Mouse (Mus musculus) MEL (cell line): ENCODE measurements at regions not wholly inside any gene's neighbourhood (a gene's known extent, or its start where the extent isn't known, plus 50 kb on each side); places are given as distances from the start of the nearest gene placed in this dataset.

Experiments used
- DNase-seq: peaks from one replicate; pipeline ENCODE4 v3.0.0; 2011; ENCODE audit warnings: low read depth, low spot score
- H3K27ac ChIP-seq: 2 replicates; pipeline ENCODE4 v1.5.1; 2012; ENCODE audit warnings: low read depth, mild to moderate bottlenecking, control low read depth, low read length, moderate library complexity; ENCODE audit not compliant: control insufficient read depth
- H3K27me3 ChIP-seq, 2 experiments: fragments of 150-350 bp in 1 of 2; sonication (generic) in 1 of 2; 2 replicates each; pipeline ENCODE4 v1.6.1; 2012; ENCODE audit warnings: low read length in 2 of 2, mild to moderate bottlenecking in 2 of 2, improper control_type of control experiment in 1 of 2, moderate library complexity in 1 of 2; ENCODE audit not compliant: insufficient read depth in 2 of 2, control insufficient read depth in 1 of 2
- H3K36me3 ChIP-seq, 2 experiments: 2 replicates each; pipeline ENCODE4 v1.6.1; 2012 to 2014; ENCODE audit warnings: low read length in 2 of 2, improper control_type of control experiment in 1 of 2, inconsistent platforms in 1 of 2, mild to moderate bottlenecking in 1 of 2; ENCODE audit not compliant: insufficient read depth in 2 of 2, control insufficient read depth in 1 of 2
- H3K4me1 ChIP-seq, 2 experiments: fragments of 150-350 bp in 1 of 2; sonication (generic) in 1 of 2; 2 replicates each; pipeline ENCODE4 v1.6.1; 2012; ENCODE audit warnings: low read length in 2 of 2, improper control_type of control experiment in 1 of 2, mild to moderate bottlenecking in 1 of 2; ENCODE audit not compliant: insufficient read depth in 2 of 2, control insufficient read depth in 1 of 2
- H3K4me3 ChIP-seq, 2 experiments: fragments of 150-350 bp in 1 of 2; sonication (generic) in 1 of 2; 2 replicates each; pipeline ENCODE4 v1.5.1; 2012; ENCODE audit warnings: low read depth in 2 of 2, low read length in 2 of 2, mild to moderate bottlenecking in 2 of 2, moderate library complexity in 2 of 2, control low read depth in 1 of 2, improper control_type of control experiment in 1 of 2; ENCODE audit not compliant: control insufficient read depth in 1 of 2, insufficient read depth in 1 of 2
- H3K79me2 ChIP-seq: 2 replicates; pipeline ENCODE4 v1.6.1; 2012; ENCODE audit warnings: mild to moderate bottlenecking, low read length, moderate library complexity; ENCODE audit not compliant: control insufficient read depth, poor library complexity, insufficient read depth
- H3K9ac ChIP-seq: 2 replicates; pipeline ENCODE4 v1.6.1; 2012; ENCODE audit warnings: low read depth, mild to moderate bottlenecking, control low read depth, low read length, moderate library complexity; ENCODE audit not compliant: control insufficient read depth, poor library complexity, severe bottlenecking
- H3K9me3 ChIP-seq: fragments of 150-350 bp; sonication (generic); replicated peaks from 2 replicates; pipeline ENCODE4 v1.6.1; 2012; ENCODE audit warnings: mild to moderate bottlenecking, low read length, improper control_type of control experiment, moderate library complexity; ENCODE audit not compliant: insufficient read depth
- BHLHE40 ChIP-seq: IDR thresholded peaks from 2 replicates; pipeline ENCODE4 v1.6.1; 2012; ENCODE audit warnings: low read depth, mild to moderate bottlenecking, inconsistent platforms, low read length, improper control_type of control experiment, borderline replicate concordance
- CHD1 ChIP-seq: IDR thresholded peaks from 2 replicates; pipeline ENCODE4 v1.6.1; 2012; ENCODE audit warnings: low read depth, mild to moderate bottlenecking, inconsistent platforms, low read length, improper control_type of control experiment
- CTCF ChIP-seq, 3 experiments: IDR thresholded peaks in 2 of 3; conservative IDR thresholded peaks in 1 of 3; 2 replicates each; pipeline ENCODE4 v1.5.1; 2011 to 2012; ENCODE audit warnings: low read length in 3 of 3, low read depth in 2 of 3, mild to moderate bottlenecking in 2 of 3, improper control_type of control experiment in 1 of 3, inconsistent platforms in 1 of 3, mixed read lengths in 1 of 3, moderate library complexity in 1 of 3; ENCODE audit not compliant: control insufficient read depth in 1 of 3, insufficient read depth in 1 of 3, poor library complexity in 1 of 3, severe bottlenecking in 1 of 3
- E2F4 ChIP-seq: IDR thresholded peaks from 2 replicates; pipeline ENCODE4 v1.6.1; 2011; ENCODE audit warnings: low read depth, low read length, improper control_type of control experiment, borderline replicate concordance
- ELF1 ChIP-seq: IDR thresholded peaks from 2 replicates; pipeline ENCODE4 v1.6.1; 2014; ENCODE audit warnings: low read depth, mild to moderate bottlenecking, inconsistent platforms, low read length, improper control_type of control experiment, moderate library complexity
- EP300 ChIP-seq, 2 experiments: IDR thresholded peaks; 2 replicates each; pipeline ENCODE4 v1.6.1; 2011; ENCODE audit warnings: improper control_type of control experiment in 2 of 2, low read length in 2 of 2, low read depth in 1 of 2, mild to moderate bottlenecking in 1 of 2
- ETS1 ChIP-seq: IDR thresholded peaks from 2 replicates; pipeline ENCODE4 v1.6.1; 2012; ENCODE audit warnings: low read depth, mild to moderate bottlenecking, inconsistent platforms, low read length, improper control_type of control experiment, moderate library complexity
- MAFK ChIP-seq: IDR thresholded peaks from 2 replicates; pipeline ENCODE4 v1.6.1; 2011; ENCODE audit warnings: low read depth, mild to moderate bottlenecking, low read length, improper control_type of control experiment, borderline replicate concordance
- MAZ ChIP-seq: IDR thresholded peaks from 2 replicates; pipeline ENCODE4 v1.6.1; 2012; ENCODE audit warnings: low read depth, mild to moderate bottlenecking, inconsistent platforms, low read length, improper control_type of control experiment
- MEF2A ChIP-seq: IDR thresholded peaks from 2 replicates; pipeline ENCODE4 v1.6.1; 2014; ENCODE audit warnings: low read depth, mild to moderate bottlenecking, inconsistent platforms, low read length, improper control_type of control experiment; ENCODE audit not compliant: poor library complexity, insufficient replicate concordance, severe bottlenecking; ENCODE audit errors: extremely low read depth
- NELFE ChIP-seq: IDR thresholded peaks from 2 replicates; pipeline ENCODE4 v1.6.1; 2011; ENCODE audit warnings: low read depth, low read length, improper control_type of control experiment
- NRF1 ChIP-seq: IDR thresholded peaks from 2 replicates; pipeline ENCODE4 v1.6.1; 2014; ENCODE audit warnings: low read depth, mild to moderate bottlenecking, inconsistent platforms, low read length, improper control_type of control experiment, moderate library complexity; ENCODE audit not compliant: poor library complexity, insufficient read depth, severe bottlenecking
- POLR2A ChIP-seq, 2 experiments: IDR thresholded peaks; 2 replicates each; pipeline ENCODE4 v1.6.1; 2011 to 2012; ENCODE audit warnings: low read length in 2 of 2, mild to moderate bottlenecking in 2 of 2, control low read depth in 1 of 2, improper control_type of control experiment in 1 of 2, low read depth in 1 of 2, moderate library complexity in 1 of 2; ENCODE audit not compliant: control insufficient read depth in 1 of 2, insufficient read depth in 1 of 2, poor library complexity in 1 of 2
- POLR2AphosphoS5 ChIP-seq: IDR thresholded peaks from 2 replicates; pipeline ENCODE4 v1.6.1; 2012; ENCODE audit warnings: low read depth, borderline replicate concordance, mild to moderate bottlenecking, inconsistent platforms, low read length, moderate library complexity, mixed read lengths
- RAD21 ChIP-seq: IDR thresholded peaks from 2 replicates; pipeline ENCODE4 v1.6.1; 2011; ENCODE audit warnings: mild to moderate bottlenecking, low read depth, low read length, improper control_type of control experiment
- SIN3A ChIP-seq: IDR thresholded peaks from 2 replicates; pipeline ENCODE4 v1.6.1; 2012; ENCODE audit warnings: low read length, improper control_type of control experiment, inconsistent platforms
- SMC3 ChIP-seq: IDR thresholded peaks from 2 replicates; pipeline ENCODE4 v1.6.1; 2011; ENCODE audit warnings: low read depth, low read length, improper control_type of control experiment
- TAL1 ChIP-seq: IDR thresholded peaks from 2 replicates; pipeline ENCODE4 v1.6.1; 2012; ENCODE audit warnings: mild to moderate bottlenecking, inconsistent platforms, low read length, moderate library complexity, mixed read lengths
- USF1 ChIP-seq: IDR thresholded peaks from 2 replicates; pipeline ENCODE4 v1.6.1; 2014; ENCODE audit warnings: low read depth, mild to moderate bottlenecking, inconsistent platforms, low read length, improper control_type of control experiment, moderate library complexity
- USF2 ChIP-seq, 2 experiments: IDR thresholded peaks; 2 replicates each; pipeline ENCODE4 v1.6.1; 2011 to 2012; ENCODE audit warnings: improper control_type of control experiment in 2 of 2, low read length in 2 of 2, borderline replicate concordance in 1 of 2, inconsistent platforms in 1 of 2, low read depth in 1 of 2, mild to moderate bottlenecking in 1 of 2; ENCODE audit not compliant: insufficient read depth in 1 of 2
- ZC3H11A ChIP-seq: IDR thresholded peaks from 2 replicates; pipeline ENCODE4 v1.6.1; 2012; ENCODE audit warnings: low read depth, mild to moderate bottlenecking, inconsistent platforms, low read length, improper control_type of control experiment
- ZMIZ1 ChIP-seq: IDR thresholded peaks from 2 replicates; pipeline ENCODE4 v1.6.1; 2012; ENCODE audit warnings: low read depth, mild to moderate bottlenecking, inconsistent platforms, low read length, improper control_type of control experiment, moderate library complexity
- ZNF384 ChIP-seq: IDR thresholded peaks from 2 replicates; pipeline ENCODE4 v1.6.1; 2012; ENCODE audit warnings: low read depth, mild to moderate bottlenecking, inconsistent platforms, low read length, improper control_type of control experiment

DNA sequence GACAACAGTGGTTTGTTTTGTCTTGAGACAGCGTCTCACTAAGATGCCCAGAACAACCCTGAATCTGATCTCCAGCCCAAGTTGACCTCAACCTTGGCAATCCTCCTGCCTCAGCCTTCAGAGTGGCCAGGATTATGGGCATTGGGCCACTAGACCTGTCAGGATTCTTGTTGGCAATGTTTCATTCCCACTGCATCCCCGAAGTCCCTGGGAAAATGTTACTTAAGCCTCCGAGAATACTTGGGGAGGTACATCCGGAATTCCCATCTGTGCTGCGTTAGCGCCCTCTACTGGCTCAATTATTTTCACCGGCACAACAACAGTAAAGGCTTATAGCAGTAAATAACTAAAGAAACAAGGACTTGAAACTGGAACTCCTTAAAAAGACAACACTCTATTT lies 78.9 kb upstream of the Tmem260 start:
- Histone ChIP-seq H3K27me3 (no peaks in the 10 kb centered on the region), H3K9ac (no peak overlapping the region), H3K4me3 (no peak overlapping the region), H3K9me3 (no peaks in the 10 kb centered on the region), H3K36me3 (no peaks in the 10 kb centered on the region), H3K27ac (no peak overlapping the region), H3K4me1 (no peaks in the 10 kb centered on the region), H3K79me2 (no peaks in the 10 kb centered on the region)
- no peak for TF ChIP-seq MEF2A
- no peak for TF ChIP-seq POLR2AphosphoS5
- TF ChIP-seq BHLHE40, result no peak
- TF ChIP-seq NRF1, result no peak
- TF ChIP-seq ELF1, result no peak
- no peak for TF ChIP-seq POLR2A (IDR thresholded peaks at IDR 0.05; ENCODE audit: control insufficient read depth in 1 of 2, insufficient read depth in 1 of 2, low read depth in 1 of 2, low read length in 2 of 2, poor library complexity in 1 of 2)
- TF ChIP-seq MAZ, result no peak
- TF ChIP-seq ZC3H11A, result no peak; the same call in none of the 2 replicates
- TF ChIP-seq RAD21, result peak; percentile 87
- TF ChIP-seq SIN3A, result no peak
- TF ChIP-seq CTCF (IDR thresholded peaks at IDR 0.05 in 2 of 3, conservative IDR thresholded peaks at IDR 0.05 in 1 of 3; ENCODE audit: control insufficient read depth in 1 of 3, insufficient read depth in 1 of 3, low read depth in 2 of 3, low read length in 3 of 3, poor library complexity in 1 of 3, severe bottlenecking in 1 of 3), result peak; percentile 66 to 83 (median 75)
- TF ChIP-seq NELFE, result no peak
- TF ChIP-seq USF1, result no peak
- no peak for TF ChIP-seq CHD1
- no peak for TF ChIP-seq ETS1
- TF ChIP-seq ZMIZ1, result no peak
- no peak for TF ChIP-seq EP300 (IDR thresholded peaks at IDR 0.05; ENCODE audit: low read depth in 1 of 2, low read length in 2 of 2)
- no peak for TF ChIP-seq MAFK
- TF ChIP-seq ZNF384, result no peak
- no peak for TF ChIP-seq E2F4
- TF ChIP-seq USF2 (IDR thresholded peaks at IDR 0.05; ENCODE audit: borderline replicate concordance in 1 of 2, insufficient read depth in 1 of 2, low read depth in 1 of 2, low read length in 2 of 2), result no peak
- peak; percentile 63 for TF ChIP-seq SMC3
- TF ChIP-seq TAL1, result no peak
- peak; percentile 72 for DNase-seq
